Mouse (Mus musculus): ENCODE measurements around the gene Recql5. TPM values are rescaled to one million over a fixed set of nuclear protein-coding genes. Genes with fewer than 3 reads are reported as not detected.

Recql5 gene
- polyA plus RNA-seq, 1 experiment from 2014 or later: 11.1 TPM

DNA sequence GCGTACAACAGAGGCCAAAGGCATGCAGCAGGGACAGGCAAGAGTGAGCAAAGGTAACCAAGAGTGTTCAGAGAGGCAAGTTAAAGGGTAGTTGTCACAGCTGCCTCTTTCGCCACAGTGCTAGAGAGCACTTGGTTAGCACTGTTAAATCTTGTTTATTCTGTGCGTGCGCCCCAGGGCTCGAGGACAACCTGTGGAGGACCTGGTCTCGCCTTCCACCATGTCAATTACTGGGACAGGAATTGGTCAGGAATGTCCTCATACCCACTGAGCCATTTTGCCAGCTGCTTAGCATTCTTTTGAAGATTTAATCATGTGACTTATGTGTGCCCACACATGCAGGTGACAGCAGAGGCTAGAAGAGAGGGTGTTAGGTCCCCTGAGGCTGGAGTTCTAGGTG, 44.1 kb downstream of the Recql5 start:
- Histone ChIP-seq H3K27me3 (ENCODE audit: insufficient read depth, low read length) (no peaks in the 10 kb centered on the region), H3K4me2 (ENCODE audit: low read length) (no peak overlapping the region), H3K4me1 (replicated peaks; ENCODE audit: insufficient read depth, low read length) (no peaks in the 10 kb centered on the region), H3K9me3 (replicated peaks; ENCODE audit: low read length) (no peaks in the 10 kb centered on the region), H3K36me3 (ENCODE audit: insufficient read depth, low read length) (0 out of 2 replicates have a peak, but pooled peaks cover 13% of the 10 kb centered on the region), H3K4me3 (replicated peaks; ENCODE audit: low read depth, low read length) (no peak overlapping the region), H3K9ac (ENCODE audit: low read depth, low read length) (no peak overlapping the region), H3K27ac (no peak overlapping the region)
- DNase-seq (ENCODE audit: low spot score): no peak
- WGBS: 83% methylated on average over 6 of the region's 6 CpGs
- no peak for ATAC-seq (replicated peaks; ENCODE audit: low FRiP score, low read depth)
- TF ChIP-seq CTCF (IDR thresholded peaks at IDR 0.05; ENCODE audit: low read depth): no peak

DNA sequence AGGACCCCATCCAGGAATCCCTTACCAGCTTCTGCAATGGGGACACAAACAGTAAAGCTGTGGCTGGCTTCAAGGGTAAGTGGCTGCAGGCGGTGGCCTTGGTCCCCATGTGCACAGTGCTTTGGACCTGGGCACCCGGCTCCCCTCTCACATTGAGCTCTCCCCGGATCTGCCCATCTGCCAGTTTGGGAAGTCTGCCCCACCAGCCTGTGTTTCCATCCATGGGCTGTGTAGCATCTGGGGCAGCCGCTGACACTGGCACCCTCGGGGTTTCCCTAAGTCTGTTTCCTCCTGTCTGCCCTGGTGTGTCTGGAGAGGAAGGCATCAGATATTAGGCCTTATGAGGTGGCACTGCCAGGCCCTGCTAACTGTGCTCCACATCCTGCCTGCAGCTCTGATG, 45.3 kb downstream of the Recql5 start:
- 91% methylated on average over 5 of the region's 5 CpGs for WGBS
- H3K27ac ChIP-seq: no peak overlapping the region
- no peak overlapping the region for H3K9ac ChIP-seq (ENCODE audit: low read depth, low read length)
- H3K4me3 ChIP-seq (replicated peaks; ENCODE audit: low read depth, low read length): no peak overlapping the region
- H3K36me3 ChIP-seq (ENCODE audit: insufficient read depth, low read length): 0 out of 2 replicates have a peak, but pooled peaks cover 3% of the 10 kb centered on the region
- no peak for TF ChIP-seq CTCF (IDR thresholded peaks at IDR 0.05; ENCODE audit: low read depth)
- no peaks in the 10 kb centered on the region for H3K9me3 ChIP-seq (replicated peaks; ENCODE audit: low read length)
- no peaks in the 10 kb centered on the region for H3K27me3 ChIP-seq (ENCODE audit: insufficient read depth, low read length)
- H3K4me1 ChIP-seq (replicated peaks; ENCODE audit: insufficient read depth, low read length): 0 out of 2 replicates have a peak, but pooled peaks cover 3% of the 10 kb centered on the region
- H3K4me2 ChIP-seq (ENCODE audit: low read length): no peak overlapping the region
- ATAC-seq (replicated peaks; ENCODE audit: low FRiP score, low read depth) (no peak), DNase-seq (ENCODE audit: low spot score) (no peak)

DNA sequence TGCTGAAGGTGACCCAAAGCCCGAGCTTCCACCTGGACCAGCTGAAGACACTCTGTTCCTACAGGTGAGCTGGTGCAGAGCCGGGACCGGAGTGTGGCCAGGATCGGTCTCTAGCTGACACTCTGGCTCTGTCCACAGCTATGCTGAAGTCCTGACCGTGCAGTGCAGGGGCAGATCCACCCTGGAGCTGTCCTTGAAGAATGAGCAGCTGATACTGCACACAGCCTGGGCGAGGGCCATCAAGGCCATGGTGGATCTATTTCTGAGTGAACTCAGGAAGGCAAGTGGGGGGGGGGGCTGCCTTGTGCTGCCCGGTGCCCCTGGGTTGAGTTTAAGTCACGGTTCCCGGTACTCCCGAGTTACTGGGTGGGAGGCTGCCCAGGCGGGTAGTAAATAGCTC, 46.8 kb downstream of the Recql5 start:
- Histone ChIP-seq H3K9ac (ENCODE audit: low read depth, low read length) (no peak overlapping the region), H3K4me1 (replicated peaks; ENCODE audit: insufficient read depth, low read length) (0 out of 2 replicates have a peak, but pooled peaks cover 3% of the 10 kb centered on the region), H3K4me3 (replicated peaks; ENCODE audit: low read depth, low read length) (no peak overlapping the region), H3K27me3 (ENCODE audit: insufficient read depth, low read length) (no peaks in the 10 kb centered on the region), H3K27ac (no peak overlapping the region), H3K36me3 (ENCODE audit: insufficient read depth, low read length) (no peaks in the 10 kb centered on the region), H3K4me2 (ENCODE audit: low read length) (no peak overlapping the region), H3K9me3 (replicated peaks; ENCODE audit: low read length) (no peaks in the 10 kb centered on the region)
- no peak for DNase-seq (ENCODE audit: low spot score)
- no peak for ATAC-seq (replicated peaks; ENCODE audit: low FRiP score, low read depth)
- WGBS: 82% methylated on average over 11 of the region's 11 CpGs
- no peak for TF ChIP-seq CTCF (IDR thresholded peaks at IDR 0.05; ENCODE audit: low read depth)

DNA sequence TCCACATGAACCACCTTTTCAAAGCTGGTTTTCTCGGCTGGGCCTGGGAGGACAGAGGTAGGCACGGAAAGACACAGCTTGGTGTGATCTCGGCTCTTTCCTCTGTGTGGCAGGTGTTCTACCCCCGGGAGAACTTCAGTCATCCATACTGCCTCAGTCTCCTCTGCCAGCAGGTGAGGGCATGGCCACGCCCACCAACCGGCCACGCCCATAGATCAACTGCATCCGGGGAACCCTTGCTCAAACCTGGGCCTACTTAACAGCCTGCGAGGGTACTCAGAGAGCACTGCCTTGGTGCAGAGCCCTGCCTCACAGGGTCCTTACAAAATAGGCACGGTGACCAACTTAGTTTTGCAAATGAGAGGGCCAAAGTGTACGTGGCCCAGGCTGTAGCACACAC, 48.0 kb downstream of the Recql5 start:
- 74% methylated on average over 11 of the region's 11 CpGs for WGBS
- no peaks in the 10 kb centered on the region for H3K27me3 ChIP-seq (ENCODE audit: insufficient read depth, low read length)

DNA sequence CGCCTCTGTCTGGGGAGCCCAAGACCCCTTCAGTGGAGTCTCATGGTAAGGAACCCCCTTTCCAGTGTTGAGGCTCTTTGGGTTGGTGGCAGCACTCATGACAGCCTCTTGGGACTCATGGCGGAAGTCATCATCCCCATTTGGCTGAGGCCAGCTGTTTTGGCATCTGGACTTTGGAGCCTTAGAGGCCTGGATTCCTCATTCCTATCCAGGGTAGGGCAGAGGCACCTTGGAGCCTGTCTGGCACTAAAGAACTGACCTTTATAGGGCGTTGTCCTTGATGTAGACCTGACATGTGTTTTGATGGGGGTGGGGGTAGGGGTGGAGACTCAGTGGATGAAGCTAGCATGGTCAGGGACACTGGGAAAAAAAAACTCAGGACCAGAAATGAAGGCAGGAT, 48.9 kb downstream of the Recql5 start:
- H3K4me2 ChIP-seq (ENCODE audit: low read length): no peak overlapping the region
- no peaks in the 10 kb centered on the region for H3K36me3 ChIP-seq (ENCODE audit: insufficient read depth, low read length)
- 95% methylated on average over 3 of the region's 3 CpGs for WGBS
- no peak overlapping the region for H3K27ac ChIP-seq
- H3K4me3 ChIP-seq (replicated peaks; ENCODE audit: low read depth, low read length): no peak overlapping the region
- ATAC-seq (replicated peaks; ENCODE audit: low FRiP score, low read depth): no peak
- H3K27me3 ChIP-seq (ENCODE audit: insufficient read depth, low read length): no peaks in the 10 kb centered on the region
- no peak overlapping the region for H3K9ac ChIP-seq (ENCODE audit: low read depth, low read length)
- no peaks in the 10 kb centered on the region for H3K9me3 ChIP-seq (replicated peaks; ENCODE audit: low read length)
- DNase-seq (ENCODE audit: low spot score): no peak
- H3K4me1 ChIP-seq (replicated peaks; ENCODE audit: insufficient read depth, low read length): 0 out of 2 replicates have a peak, but pooled peaks cover 3% of the 10 kb centered on the region
- TF ChIP-seq CTCF (IDR thresholded peaks at IDR 0.05; ENCODE audit: low read depth): no peak

More for the DNA sequence above, 48.0 kb downstream of the Recql5 start:
- H3K4me1 ChIP-seq (replicated peaks; ENCODE audit: insufficient read depth, low read length): 0 out of 2 replicates have a peak, but pooled peaks cover 3% of the 10 kb centered on the region
- H3K27ac ChIP-seq: no peak overlapping the region
- H3K4me2 ChIP-seq (ENCODE audit: low read length): no peak overlapping the region
- H3K4me3 ChIP-seq (replicated peaks; ENCODE audit: low read depth, low read length): no peak overlapping the region
- no peak overlapping the region for H3K9ac ChIP-seq (ENCODE audit: low read depth, low read length)
- TF ChIP-seq CTCF (IDR thresholded peaks at IDR 0.05; ENCODE audit: low read depth): no peak
- H3K9me3 ChIP-seq (replicated peaks; ENCODE audit: low read length): no peaks in the 10 kb centered on the region
- H3K36me3 ChIP-seq (ENCODE audit: insufficient read depth, low read length): no peaks in the 10 kb centered on the region
- ATAC-seq (replicated peaks; ENCODE audit: low FRiP score, low read depth): no peak
- DNase-seq (ENCODE audit: low spot score): no peak

DNA sequence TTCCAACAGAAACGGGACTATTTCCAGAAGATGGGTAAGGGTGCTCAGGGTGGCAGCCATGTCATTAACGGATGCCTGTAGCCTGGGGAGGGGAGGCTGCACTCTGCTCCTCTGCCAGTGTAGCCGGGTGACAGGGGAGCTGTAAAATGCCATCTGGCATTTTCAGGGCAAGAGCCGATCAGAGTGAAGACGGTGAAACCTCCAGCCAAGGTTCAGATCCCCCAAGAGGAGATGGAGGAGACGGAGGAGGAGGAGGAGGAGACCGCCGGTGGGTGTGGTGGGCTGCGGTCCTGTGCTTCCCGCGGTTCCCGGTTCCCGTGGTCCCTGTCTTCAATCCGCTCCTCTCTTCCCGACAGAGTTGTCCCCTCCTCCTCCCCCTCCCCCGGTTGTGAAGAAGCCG, 50.0 kb downstream of the Recql5 start:
- H3K4me2 ChIP-seq (ENCODE audit: low read length): 0 out of 2 replicates have a peak overlapping the region, but pooled peaks have one; percentile 7
- H3K4me1 ChIP-seq (replicated peaks; ENCODE audit: insufficient read depth, low read length): 0 out of 2 replicates have a peak, but pooled peaks cover 3% of the 10 kb centered on the region
- no peaks in the 10 kb centered on the region for H3K9me3 ChIP-seq (replicated peaks; ENCODE audit: low read length)
- no peak for TF ChIP-seq CTCF (IDR thresholded peaks at IDR 0.05; ENCODE audit: low read depth)
- H3K36me3 ChIP-seq (ENCODE audit: insufficient read depth, low read length): no peaks in the 10 kb centered on the region
- no peak overlapping the region for H3K27ac ChIP-seq
- no peak overlapping the region for H3K9ac ChIP-seq (ENCODE audit: low read depth, low read length)
- ATAC-seq (replicated peaks; ENCODE audit: low FRiP score, low read depth): no peak
- no peak overlapping the region for H3K4me3 ChIP-seq (replicated peaks; ENCODE audit: low read depth, low read length)
- no peak for DNase-seq (ENCODE audit: low spot score)
- H3K27me3 ChIP-seq (ENCODE audit: insufficient read depth, low read length): no peaks in the 10 kb centered on the region
- WGBS: 15% methylated on average over 17 of the region's 17 CpGs

DNA sequence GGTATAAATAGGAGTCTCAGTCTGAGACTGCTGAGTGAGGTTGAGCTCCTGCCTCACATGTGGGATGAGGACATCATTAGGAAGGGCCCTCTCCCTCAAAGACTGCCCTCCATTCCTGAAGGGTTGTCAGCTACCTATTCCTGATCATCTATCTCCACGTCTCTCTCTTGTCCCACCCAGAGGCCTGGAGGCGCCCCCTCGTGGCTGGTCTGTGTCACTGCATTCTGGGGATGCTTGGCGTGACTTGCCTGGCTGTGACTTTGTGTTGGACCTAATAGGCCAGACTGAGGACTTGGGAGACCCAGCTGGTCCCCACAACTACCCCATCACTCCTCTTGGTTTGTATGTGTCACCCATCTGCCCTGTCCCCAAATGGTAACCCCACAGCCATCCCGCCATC, 52.3 kb downstream of the Recql5 start:
- no peaks in the 10 kb centered on the region for H3K9me3 ChIP-seq (replicated peaks; ENCODE audit: low read length)
- ATAC-seq (replicated peaks; ENCODE audit: low FRiP score, low read depth) (no peak), DNase-seq (ENCODE audit: low spot score) (no peak)
- no peak overlapping the region for H3K4me2 ChIP-seq (ENCODE audit: low read length)
- no peak overlapping the region for H3K27ac ChIP-seq
- no peaks in the 10 kb centered on the region for H3K27me3 ChIP-seq (ENCODE audit: insufficient read depth, low read length)
- peak; percentile 77 for TF ChIP-seq CTCF (IDR thresholded peaks at IDR 0.05; ENCODE audit: low read depth)
- H3K4me1 ChIP-seq (replicated peaks; ENCODE audit: insufficient read depth, low read length): 0 out of 2 replicates have a peak, but pooled peaks cover 3% of the 10 kb centered on the region
- WGBS: 30% methylated on average over 5 of the region's 5 CpGs
- no peak overlapping the region for H3K9ac ChIP-seq (ENCODE audit: low read depth, low read length)
- H3K36me3 ChIP-seq (ENCODE audit: insufficient read depth, low read length): no peaks in the 10 kb centered on the region
- H3K4me3 ChIP-seq (replicated peaks; ENCODE audit: low read depth, low read length): no peak overlapping the region

All from kidney, postnatal 0 days (tissue).